Mouse (Mus musculus): ENCODE data around the gene Dnah17. TPM values are rescaled to one million over a fixed set of nuclear protein-coding genes. Genes with fewer than 3 reads are reported as not detected.
A peak's percentile ranks its signal among the peaks of the same experiment; 100 is the strongest.

Dnah17 gene
- 0.14 and 0.26 TPM in 2 replicates for polyA plus RNA-seq (2014; fragmentation: Nextera tagmentation; extraction: Ambion mirVana)

DNA sequence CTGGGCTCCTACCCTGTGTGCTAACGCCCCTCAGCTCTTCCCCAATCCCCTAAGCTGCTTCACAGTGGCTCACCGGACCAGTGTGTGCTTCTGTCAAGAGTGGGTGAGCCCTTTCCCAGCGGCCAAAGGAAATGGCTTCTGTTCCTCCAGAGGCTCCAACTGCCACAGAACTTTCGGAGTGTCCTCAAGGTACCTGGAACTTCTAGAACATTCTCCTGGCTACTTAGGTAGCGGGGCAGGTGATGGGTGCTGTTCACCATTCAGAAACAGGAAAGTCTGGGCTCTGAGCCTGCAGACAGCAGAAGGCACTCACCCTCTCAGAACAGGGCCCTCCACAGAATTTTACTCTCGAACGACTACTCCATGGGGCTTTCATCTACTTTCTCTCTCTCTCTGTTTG is at the start of gene Dnah17:
Gene Dnah17 (minus strand): TSS at position 101 of the 400 bp plus-strand sequence.
- ATAC-seq (replicated peaks; ENCODE audit: low FRiP score, low TSS enrichment, low read depth) (no peak), DNase-seq (ENCODE audit: low spot score) (no peak)
- Histone ChIP-seq H3K27ac (ENCODE audit: low read depth) (no peak within 1 kb of the TSS), H3K9me3 (ENCODE audit: control insufficient read depth, low read length) (no peaks in the 10 kb centered on the region), H3K4me2 (ENCODE audit: low read length) (no peak within 1 kb of the TSS), H3K4me3 (ENCODE audit: low read depth, low read length) (no peak within 1 kb of the TSS), H3K36me3 (ENCODE audit: control insufficient read depth, insufficient read depth, low read length) (no peaks in the 10 kb centered on the region), H3K27me3 (replicated peaks; ENCODE audit: control insufficient read depth, insufficient read depth, low read length) (no peaks in the 10 kb centered on the region), H3K9ac (ENCODE audit: low read length) (no peak within 1 kb of the TSS), H3K4me1 (replicated peaks; ENCODE audit: control insufficient read depth, insufficient read depth, low read length) (peaks cover 9% of the 10 kb centered on the region)
- WGBS, result 94% methylated on average over 7 of the region's 7 CpGs

DNA sequence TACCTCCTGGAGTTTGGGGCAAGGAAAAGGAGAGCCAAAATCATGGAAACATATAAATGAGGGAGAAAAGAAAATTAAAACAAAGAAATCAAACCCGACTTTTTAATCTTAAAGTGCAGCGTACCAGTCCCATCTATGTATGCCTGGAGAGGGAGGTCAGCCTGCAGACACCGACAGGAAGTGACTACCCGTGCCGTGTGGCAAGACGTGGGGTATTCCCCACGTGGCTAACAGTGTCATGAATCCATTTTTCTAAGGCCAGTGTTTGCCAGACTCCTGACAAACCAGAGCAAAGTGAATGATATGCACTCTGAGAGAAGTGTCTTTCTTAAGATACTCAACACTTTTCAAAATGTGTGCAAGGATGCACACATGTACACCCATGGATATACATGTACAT is 49.8 kb upstream of the Dnah17 start:
- peaks cover 82% of the 10 kb centered on the region for H3K36me3 ChIP-seq (ENCODE audit: control insufficient read depth, insufficient read depth, low read length)
- WGBS, result 81% methylated on average over 7 of the region's 7 CpGs
- H3K27ac ChIP-seq (ENCODE audit: low read depth), result no peak overlapping the region

DNA sequence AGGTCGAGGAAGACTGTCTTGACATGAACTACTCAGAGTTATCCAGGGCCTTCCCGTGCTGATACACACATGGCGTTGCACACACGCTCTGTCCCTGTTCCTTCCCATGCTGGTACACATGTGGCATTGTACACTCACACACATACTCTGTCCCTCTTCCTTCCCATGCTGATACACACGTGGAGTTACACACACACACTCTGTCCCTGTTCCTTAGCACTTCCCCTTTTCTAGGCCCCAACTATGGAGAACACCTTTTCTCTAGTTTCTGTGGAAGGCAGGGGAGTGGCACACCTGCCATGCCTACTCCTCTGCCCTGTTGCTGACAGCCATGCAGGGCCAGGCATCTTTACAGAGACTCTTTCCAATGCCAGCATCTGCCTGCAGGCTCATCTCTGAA is 47.8 kb upstream of the Dnah17 start:
- ATAC-seq (replicated peaks; ENCODE audit: low FRiP score, low TSS enrichment, low read depth) (no peak), DNase-seq (ENCODE audit: low spot score) (no peak)
- no peak overlapping the region for H3K4me3 ChIP-seq (ENCODE audit: low read depth, low read length)
- H3K9ac ChIP-seq (ENCODE audit: low read length), result no peak overlapping the region
- H3K36me3 ChIP-seq (ENCODE audit: control insufficient read depth, insufficient read depth, low read length), result peaks cover 68% of the 10 kb centered on the region
- H3K4me1 ChIP-seq (replicated peaks; ENCODE audit: control insufficient read depth, insufficient read depth, low read length), result no peaks in the 10 kb centered on the region
- no peaks in the 10 kb centered on the region for H3K27me3 ChIP-seq (replicated peaks; ENCODE audit: control insufficient read depth, insufficient read depth, low read length)
- H3K4me2 ChIP-seq (ENCODE audit: low read length), result no peak overlapping the region
- H3K9me3 ChIP-seq (ENCODE audit: control insufficient read depth, low read length), result no peaks in the 10 kb centered on the region
- whole genome bisulfite sequencing, result 86% methylated on average over 5 of the region's 5 CpGs
- no peak overlapping the region for H3K27ac ChIP-seq (ENCODE audit: low read depth)

More for the DNA sequence above, 49.8 kb upstream of the Dnah17 start:
- H3K27me3 ChIP-seq (replicated peaks; ENCODE audit: control insufficient read depth, insufficient read depth, low read length), result no peaks in the 10 kb centered on the region
- H3K9me3 ChIP-seq (ENCODE audit: control insufficient read depth, low read length), result no peaks in the 10 kb centered on the region
- no peak overlapping the region for H3K9ac ChIP-seq (ENCODE audit: low read length)
- H3K4me2 ChIP-seq (ENCODE audit: low read length), result no peak overlapping the region
- ATAC-seq (replicated peaks; ENCODE audit: low FRiP score, low TSS enrichment, low read depth), result no peak
- no peaks in the 10 kb centered on the region for H3K4me1 ChIP-seq (replicated peaks; ENCODE audit: control insufficient read depth, insufficient read depth, low read length)
- no peak for DNase-seq (ENCODE audit: low spot score)
- H3K4me3 ChIP-seq (ENCODE audit: low read depth, low read length), result no peak overlapping the region

DNA sequence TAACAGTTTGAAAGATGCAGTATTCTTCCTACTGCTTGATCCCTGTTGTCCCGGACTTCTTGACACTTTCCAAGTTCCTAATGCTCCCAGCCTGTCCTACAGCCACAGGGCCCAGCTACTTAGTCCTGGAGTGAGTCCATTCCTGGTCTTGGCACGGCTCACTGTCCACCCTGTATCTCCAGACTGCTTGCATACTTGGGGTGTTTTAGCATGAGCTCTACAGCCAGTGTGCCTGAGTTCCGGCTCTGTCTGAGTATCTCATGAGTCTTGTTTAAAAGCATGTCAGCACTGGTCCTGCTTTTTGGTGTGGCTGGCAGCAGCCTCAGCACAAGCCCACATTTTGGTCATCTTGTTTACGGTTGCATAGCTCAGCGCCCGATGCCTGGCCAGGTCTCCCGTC is 44.3 kb upstream of the Dnah17 start:
- Histone ChIP-seq H3K4me3 (ENCODE audit: low read depth, low read length) (no peak overlapping the region), H3K36me3 (ENCODE audit: control insufficient read depth, insufficient read depth, low read length) (peaks cover 47% of the 10 kb centered on the region), H3K9ac (ENCODE audit: low read length) (no peak overlapping the region), H3K27ac (ENCODE audit: low read depth) (no peak overlapping the region), H3K9me3 (ENCODE audit: control insufficient read depth, low read length) (no peaks in the 10 kb centered on the region), H3K27me3 (replicated peaks; ENCODE audit: control insufficient read depth, insufficient read depth, low read length) (no peaks in the 10 kb centered on the region), H3K4me1 (replicated peaks; ENCODE audit: control insufficient read depth, insufficient read depth, low read length) (no peaks in the 10 kb centered on the region), H3K4me2 (ENCODE audit: low read length) (no peak overlapping the region)
- no peak for DNase-seq (ENCODE audit: low spot score)
- ATAC-seq (replicated peaks; ENCODE audit: low FRiP score, low TSS enrichment, low read depth), result no peak
- 83% methylated on average over 7 of the region's 7 CpGs for WGBS

DNA sequence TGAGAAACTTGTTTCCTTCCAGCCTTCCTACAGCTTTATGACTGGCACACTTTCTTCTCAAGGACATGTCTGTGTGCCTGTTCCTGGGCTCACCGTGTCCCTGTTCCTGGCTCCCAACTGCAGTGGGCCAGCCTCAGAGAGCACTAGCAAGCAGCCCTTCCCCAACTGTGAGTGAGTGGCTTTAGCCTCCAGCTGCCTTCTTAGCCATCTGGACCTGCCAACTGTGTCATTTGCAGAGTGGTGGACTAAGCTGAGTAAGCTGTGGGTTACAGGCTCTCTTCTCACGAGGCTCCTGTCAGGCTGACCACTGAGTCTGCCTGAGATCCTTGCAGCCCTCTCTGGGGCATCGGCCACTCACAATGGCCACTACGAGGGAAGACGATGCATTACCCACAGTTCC is 42.3 kb upstream of the Dnah17 start:
- Histone ChIP-seq H3K27me3 (replicated peaks; ENCODE audit: control insufficient read depth, insufficient read depth, low read length) (no peaks in the 10 kb centered on the region), H3K9me3 (ENCODE audit: control insufficient read depth, low read length) (no peaks in the 10 kb centered on the region), H3K4me1 (replicated peaks; ENCODE audit: control insufficient read depth, insufficient read depth, low read length) (no peaks in the 10 kb centered on the region), H3K4me2 (ENCODE audit: low read length) (no peak overlapping the region), H3K4me3 (ENCODE audit: low read depth, low read length) (no peak overlapping the region), H3K9ac (ENCODE audit: low read length) (no peak overlapping the region), H3K36me3 (ENCODE audit: control insufficient read depth, insufficient read depth, low read length) (peaks cover 44% of the 10 kb centered on the region), H3K27ac (ENCODE audit: low read depth) (no peak overlapping the region)
- ATAC-seq (replicated peaks; ENCODE audit: low FRiP score, low TSS enrichment, low read depth), result no peak
- 80% methylated on average over 5 of the region's 5 CpGs for WGBS
- no peak for DNase-seq (ENCODE audit: low spot score)

DNA sequence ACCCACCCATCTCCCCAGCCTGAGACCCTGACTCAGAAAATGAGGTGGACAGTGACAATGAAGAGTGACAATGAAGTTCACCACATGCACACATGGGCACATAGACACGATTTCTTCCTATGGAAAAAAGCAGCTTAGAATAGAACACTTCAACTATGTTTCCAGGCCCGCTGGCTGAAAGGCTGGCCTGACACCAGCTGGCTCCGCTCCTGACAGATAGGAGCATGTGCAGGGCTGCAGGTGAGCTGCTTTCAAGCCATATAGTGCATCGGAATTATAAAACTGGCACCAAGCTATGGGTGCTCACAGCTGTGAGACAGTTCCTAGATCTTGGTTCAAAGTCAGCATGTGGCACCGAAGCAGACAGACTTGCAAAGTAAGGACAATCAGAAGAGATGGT is 39.9 kb upstream of the Dnah17 start:
- no peaks in the 10 kb centered on the region for H3K27me3 ChIP-seq (replicated peaks; ENCODE audit: control insufficient read depth, insufficient read depth, low read length)
- ATAC-seq (replicated peaks; ENCODE audit: low FRiP score, low TSS enrichment, low read depth) (no peak), DNase-seq (ENCODE audit: low spot score) (no peak)
- H3K9ac ChIP-seq (ENCODE audit: low read length), result no peak overlapping the region
- H3K9me3 ChIP-seq (ENCODE audit: control insufficient read depth, low read length), result no peaks in the 10 kb centered on the region
- no peak overlapping the region for H3K4me3 ChIP-seq (ENCODE audit: low read depth, low read length)
- H3K4me1 ChIP-seq (replicated peaks; ENCODE audit: control insufficient read depth, insufficient read depth, low read length), result peaks cover 8% of the 10 kb centered on the region
- WGBS, result 89% methylated on average over 5 of the region's 5 CpGs
- H3K36me3 ChIP-seq (ENCODE audit: control insufficient read depth, insufficient read depth, low read length), result peaks cover 55% of the 10 kb centered on the region
- no peak overlapping the region for H3K4me2 ChIP-seq (ENCODE audit: low read length)
- H3K27ac ChIP-seq (ENCODE audit: low read depth), result no peak overlapping the region

DNA sequence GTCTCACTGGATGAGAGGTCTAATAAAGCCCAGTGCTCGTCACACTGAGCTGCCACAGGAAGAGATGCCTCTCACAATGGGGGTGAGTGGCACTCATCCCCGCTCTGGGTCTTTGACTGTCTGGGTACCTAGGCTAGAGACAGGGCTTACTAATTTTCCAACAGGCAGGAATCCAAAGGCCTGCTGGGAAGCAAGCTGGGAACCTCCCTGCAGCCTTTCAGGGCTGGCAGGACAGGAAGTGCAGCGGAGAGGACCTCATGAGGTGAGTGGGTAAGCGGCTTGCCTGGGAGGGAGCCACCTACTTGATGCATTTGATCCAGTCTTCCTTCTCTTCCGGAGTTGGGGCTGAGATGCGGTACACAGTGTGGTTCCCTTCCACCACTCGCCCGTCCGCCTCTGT is 38.3 kb upstream of the Dnah17 start:
- H3K4me2 ChIP-seq (ENCODE audit: low read length), result no peak overlapping the region
- peaks cover 64% of the 10 kb centered on the region for H3K36me3 ChIP-seq (ENCODE audit: control insufficient read depth, insufficient read depth, low read length)
- H3K9me3 ChIP-seq (ENCODE audit: control insufficient read depth, low read length), result no peaks in the 10 kb centered on the region
- ATAC-seq (replicated peaks; ENCODE audit: low FRiP score, low TSS enrichment, low read depth) (no peak), DNase-seq (ENCODE audit: low spot score) (no peak)
- H3K27me3 ChIP-seq (replicated peaks; ENCODE audit: control insufficient read depth, insufficient read depth, low read length), result no peaks in the 10 kb centered on the region
- no peak overlapping the region for H3K9ac ChIP-seq (ENCODE audit: low read length)
- H3K27ac ChIP-seq (ENCODE audit: low read depth), result no peak overlapping the region
- peaks cover 12% of the 10 kb centered on the region for H3K4me1 ChIP-seq (replicated peaks; ENCODE audit: control insufficient read depth, insufficient read depth, low read length)
- 72% methylated on average over 9 of the region's 9 CpGs for WGBS
- H3K4me3 ChIP-seq (ENCODE audit: low read depth, low read length), result no peak overlapping the region

DNA sequence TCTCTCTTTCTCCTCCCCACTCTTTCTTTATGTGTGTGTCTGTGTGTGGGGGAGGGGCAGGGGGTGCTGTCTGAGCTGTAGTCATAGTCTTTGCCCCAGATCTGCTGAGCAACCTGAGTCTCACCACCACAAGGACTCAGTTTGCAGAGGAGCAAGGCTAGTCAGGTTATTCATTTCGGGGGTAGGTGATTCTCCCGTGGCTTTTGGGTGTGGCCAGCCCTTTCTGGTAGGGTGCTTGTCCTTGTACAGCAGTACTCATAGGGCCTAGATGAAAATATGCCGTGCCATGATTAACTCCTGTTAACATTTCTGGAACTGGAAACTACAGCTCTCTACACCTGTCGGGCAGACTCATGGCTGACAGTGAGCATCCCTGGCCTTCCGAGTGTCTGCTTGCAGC is 36.2 kb upstream of the Dnah17 start:
- ATAC-seq (replicated peaks; ENCODE audit: low FRiP score, low TSS enrichment, low read depth) (no peak), DNase-seq (ENCODE audit: low spot score) (no peak)
- peaks cover 69% of the 10 kb centered on the region for H3K36me3 ChIP-seq (ENCODE audit: control insufficient read depth, insufficient read depth, low read length)
- H3K9ac ChIP-seq (ENCODE audit: low read length), result no peak overlapping the region
- H3K27ac ChIP-seq (ENCODE audit: low read depth), result no peak overlapping the region; the same call in 1 of the 2 replicates
- H3K4me1 ChIP-seq (replicated peaks; ENCODE audit: control insufficient read depth, insufficient read depth, low read length), result peaks cover 12% of the 10 kb centered on the region
- H3K4me2 ChIP-seq (ENCODE audit: low read length), result no peak overlapping the region
- no peak overlapping the region for H3K4me3 ChIP-seq (ENCODE audit: low read depth, low read length)
- 86% methylated on average over 5 of the region's 5 CpGs for WGBS
- H3K9me3 ChIP-seq (ENCODE audit: control insufficient read depth, low read length), result no peaks in the 10 kb centered on the region
- H3K27me3 ChIP-seq (replicated peaks; ENCODE audit: control insufficient read depth, insufficient read depth, low read length), result no peaks in the 10 kb centered on the region

DNA sequence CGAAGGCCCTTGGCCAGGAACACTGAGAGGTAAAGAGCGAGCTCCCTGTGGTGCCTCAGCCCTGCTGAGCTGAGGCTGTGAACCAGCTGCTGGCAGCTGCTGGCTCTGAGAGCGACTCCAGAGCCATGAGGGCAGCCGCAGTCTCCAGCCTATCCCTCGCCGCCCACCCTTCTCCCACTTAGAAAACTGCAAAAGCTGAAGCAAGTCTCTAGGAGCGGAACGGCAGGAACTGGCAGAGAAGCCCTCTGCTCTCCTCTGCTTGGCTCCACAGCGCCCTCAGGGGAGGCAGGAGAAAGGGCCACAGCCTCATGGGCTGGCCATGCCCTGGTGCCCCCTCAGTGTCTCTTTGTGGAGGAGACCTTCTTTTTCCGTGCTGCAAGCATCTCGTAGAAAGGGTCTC is 35.2 kb upstream of the Dnah17 start:
- Histone ChIP-seq H3K27me3 (replicated peaks; ENCODE audit: control insufficient read depth, insufficient read depth, low read length) (no peaks in the 10 kb centered on the region), H3K4me1 (replicated peaks; ENCODE audit: control insufficient read depth, insufficient read depth, low read length) (peaks cover 17% of the 10 kb centered on the region), H3K27ac (ENCODE audit: low read depth) (peak overlapping the region; percentile 73), H3K9me3 (ENCODE audit: control insufficient read depth, low read length) (no peaks in the 10 kb centered on the region), H3K36me3 (ENCODE audit: control insufficient read depth, insufficient read depth, low read length) (peaks cover 65% of the 10 kb centered on the region), H3K9ac (ENCODE audit: low read length) (no peak overlapping the region), H3K4me3 (ENCODE audit: low read depth, low read length) (no peak overlapping the region), H3K4me2 (ENCODE audit: low read length) (no peak overlapping the region)
- 44% methylated on average over 11 of the region's 11 CpGs for WGBS
- no peak for ATAC-seq (replicated peaks; ENCODE audit: low FRiP score, low TSS enrichment, low read depth)
- DNase-seq (ENCODE audit: low spot score), result peak; percentile 63
